ENCODE assay signal across 22 mouse cellular contexts in the genomic region with DNA sequence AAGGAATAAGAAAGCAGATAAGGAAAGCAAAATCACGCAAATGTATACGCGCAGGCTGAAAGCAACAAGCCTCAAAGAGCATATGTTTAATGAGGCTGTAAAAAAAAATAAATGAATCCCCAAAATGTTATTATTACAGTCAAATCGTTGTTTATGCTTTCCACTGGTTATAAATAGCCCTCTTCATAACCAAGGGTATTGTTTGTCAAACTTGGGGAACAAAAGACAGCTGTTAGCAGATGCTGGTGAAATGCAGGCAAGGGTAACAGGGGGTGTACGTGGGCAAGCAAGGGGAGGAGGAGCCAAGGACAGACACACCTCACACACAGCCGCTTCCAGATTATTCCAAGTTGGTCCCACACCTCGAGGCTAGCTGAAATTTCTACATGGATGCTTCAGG. TPM values are rescaled to one million over a fixed set of nuclear protein-coding genes. Genes with fewer than 3 reads are reported as not detected.
A peak's percentile ranks its signal among the peaks of the same experiment; 100 is the strongest.
DNase-seq lines count a peak whose midpoint lies in the region; ATAC-seq and TF ChIP-seq lines count a peak whose summit lies in the region.
"Had no signal": no experiment of that assay in that cellular context is flagged by ENCODE, and none has a peak within 500 bp of the region (broad histone marks: within the 10 kb centered on the region; RNA-seq: fewer than 3 reads in every experiment).

No protein-coding gene starts in this region.

- H3K4me1 ChIP-seq in lung, embryonic 16.5 days (replicated peaks; ENCODE audit: control insufficient read depth, insufficient read depth, low read length), result peaks cover 15% of the 10 kb centered on the region
- peaks cover 31% of the 10 kb centered on the region for H3K4me1 ChIP-seq in cortical plate, adult 2 months (ENCODE audit: control insufficient read depth, insufficient read depth, low read length)
- H3K4me1 ChIP-seq in stomach, embryonic 15.5 days, result 0 out of 2 replicates have a peak, but pooled peaks cover 26% of the 10 kb centered on the region

- no peak for DNase-seq in layer of hippocampus, adult 2 months (ENCODE audit: low spot score in 2 of 2)
- no peak for DNase-seq in layer of hippocampus, postnatal 14 days (ENCODE audit: low spot score in 2 of 2)
- DNase-seq in lung, postnatal 36 days, result no peak
- DNase-seq in kidney, postnatal 4 days, result no peak
- DNase-seq in thymus, postnatal 10 days (ENCODE audit: low spot score in 2 of 2), result no peak
- DNase-seq: adrenal gland, postnatal 10 days; cerebellum, adult 11-12 months; cerebellum, adult 9-10 months; cerebellum, postnatal 25 days; gastrocnemius, postnatal 10 days; heart, adult 18-20 months; heart, postnatal 10 days; heart, postnatal 4 days had no signal

- H3K4me2 ChIP-seq in lung, embryonic 16.5 days (ENCODE audit: low read depth, low read length), result no peak overlapping the region
- H3K4me2 ChIP-seq in stomach, embryonic 15.5 days, result no peak overlapping the region
- H3K4me2 ChIP-seq: embryonic facial prominence, embryonic 13.5 days; forebrain, embryonic 12.5 days had no signal

- TF ChIP-seq CTCF in layer of hippocampus, adult 2 months (conservative IDR thresholded peaks at IDR 0.05), result no peak
- TF ChIP-seq CTCF in cortical plate, adult 2 months (IDR thresholded peaks at IDR 0.05; ENCODE audit: extremely low read depth, insufficient read depth, low read length), result no peak

- no peak overlapping the region; the same call in 1 of the 2 replicates for H3K4me3 ChIP-seq in layer of hippocampus, adult 2 months
- H3K4me3 ChIP-seq in lung, embryonic 16.5 days (ENCODE audit: low read length), result no peak overlapping the region
- H3K4me3 ChIP-seq in cortical plate, adult 2 months (ENCODE audit: insufficient read depth, low read length), result no peak overlapping the region
- no peak overlapping the region for H3K4me3 ChIP-seq in stomach, embryonic 15.5 days (replicated peaks)
- H3K4me3 ChIP-seq: embryonic facial prominence, embryonic 13.5 days; forebrain, embryonic 12.5 days; heart, embryonic 10.5 days had no signal

- peak; percentile 50 for ATAC-seq in lung, embryonic 16.5 days (ENCODE audit: low read depth)
- no peak for ATAC-seq in stomach, embryonic 15.5 days (ENCODE audit: insufficient read depth, low FRiP score, low read depth)
- ATAC-seq: forebrain, embryonic 16.5 days had no signal

- peak overlapping the region; percentile 92; the same call in 1 of the 2 replicates for H3K27ac ChIP-seq in layer of hippocampus, adult 2 months
- H3K27ac ChIP-seq in lung, embryonic 16.5 days (ENCODE audit: low read length), result peak overlapping the region; percentile 36
- 0 out of 2 replicates have a peak overlapping the region, but pooled peaks have one; percentile 44 for H3K27ac ChIP-seq in cortical plate, adult 2 months (ENCODE audit: insufficient read depth, low read length)
- peak overlapping the region; percentile 76 for H3K27ac ChIP-seq in stomach, embryonic 15.5 days
- H3K27ac ChIP-seq: embryonic facial prominence, embryonic 13.5 days; forebrain, embryonic 12.5 days; heart, embryonic 10.5 days had no signal

- H3K27me3 ChIP-seq in lung, embryonic 16.5 days (ENCODE audit: control insufficient read depth, insufficient read depth, low read depth, low read length), result no peaks in the 10 kb centered on the region
- no peaks in the 10 kb centered on the region for H3K27me3 ChIP-seq in stomach, embryonic 15.5 days (replicated peaks)
- H3K27me3 ChIP-seq: embryonic facial prominence, embryonic 13.5 days; forebrain, embryonic 12.5 days had no signal

- WGBS in lung, embryonic 16.5 days, result 38% methylated on average over 7 of the region's 7 CpGs
- WGBS in stomach, embryonic 15.5 days, result 39% methylated on average over 7 of the region's 7 CpGs

- no peak for TF ChIP-seq POLR2A in cortical plate, adult 2 months (IDR thresholded peaks at IDR 0.05; ENCODE audit: extremely low read depth, insufficient read depth, low read length)

- no peak overlapping the region for H3K9ac ChIP-seq in lung, embryonic 16.5 days (ENCODE audit: low read length)
- H3K9ac ChIP-seq in stomach, embryonic 15.5 days, result no peak overlapping the region
- H3K9ac ChIP-seq: embryonic facial prominence, embryonic 13.5 days; forebrain, embryonic 12.5 days had no signal

- no peaks in the 10 kb centered on the region for H3K36me3 ChIP-seq in lung, embryonic 16.5 days (ENCODE audit: control insufficient read depth, insufficient read depth, low read length)
- no peaks in the 10 kb centered on the region for H3K36me3 ChIP-seq in stomach, embryonic 15.5 days
- H3K36me3 ChIP-seq: embryonic facial prominence, embryonic 13.5 days; forebrain, embryonic 12.5 days; heart, embryonic 10.5 days had no signal

- no peaks in the 10 kb centered on the region for H3K9me3 ChIP-seq in lung, embryonic 16.5 days (ENCODE audit: control insufficient read depth, low read length)
- no peaks in the 10 kb centered on the region for H3K9me3 ChIP-seq in stomach, embryonic 15.5 days
- H3K9me3 ChIP-seq: embryonic facial prominence, embryonic 13.5 days; forebrain, embryonic 12.5 days; heart, embryonic 10.5 days had no signal

RNA-seq across cellular contexts. Expression of a gene that starts 44.1 kb away (rescaled TPM):
- total RNA-seq in layer of hippocampus, adult 2 months (2021), result 100 to 1,000 TPM; 291 to 304 TPM
- total RNA-seq in layer of hippocampus, postnatal 14 days (2021), result 100 to 1,000 TPM; 186 to 191 TPM
- polyA plus RNA-seq in lung, embryonic 16.5 days (2015; fragmentation: Nextera tagmentation; extraction: Ambion mirVana), result 1.9 and 2.2 TPM in 2 replicates
- polyA plus RNA-seq in cortical plate, adult 2 months (2012; rRNA removed), result 184 and 196 TPM in 2 replicates
- polyA plus RNA-seq in stomach, embryonic 15.5 days (2015; fragmentation: Nextera tagmentation; extraction: Ambion mirVana), result 3.0 and 3.3 TPM in 2 replicates
- total RNA-seq: MEL had no signal
- polyA plus RNA-seq: C2C12 had no signal

Comparison
In these comparisons a context has a peak if more than half of its experiments do, and no peak if none do; other contexts are left out.
1. H3K27ac ChIP-seq: peak in every context shown above with its lines; median percentile 92 in layer of hippocampus, adult 2 months; 76 in stomach, embryonic 15.5 days; 44 in cortical plate, adult 2 months; 36 in lung, embryonic 16.5 days.
2. RNA of a gene that starts 44.1 kb away (polyA plus RNA-seq): 184 to 196 TPM in cortical plate, adult 2 months; 3.0 to 3.3 TPM in stomach, embryonic 15.5 days and 1.9 to 2.2 TPM in lung, embryonic 16.5 days; every median in the first group is over 10 times any median in the second.